Mouse (Mus musculus) thymus, adult 2 months (tissue): ENCODE results near the gene Nme9.

Experiments used
- CTCF ChIP-seq: fragments of 200-500 bp; IDR thresholded peaks from 2 replicates; pipeline ENCODE4 v1.5.1; 2012; ENCODE audit warnings: mild to moderate bottlenecking, control low read depth, low read length, moderate library complexity, borderline replicate concordance; ENCODE audit not compliant: control insufficient read depth, poor library complexity, insufficient read depth; ENCODE audit errors: extremely low read depth
- POLR2A ChIP-seq: fragments of 200-500 bp; IDR thresholded peaks from 2 replicates; pipeline ENCODE4 v1.6.1; 2012; ENCODE audit warnings: mild to moderate bottlenecking, low read length, control low read depth, moderate library complexity; ENCODE audit not compliant: control insufficient read depth, poor library complexity, insufficient read depth; ENCODE audit errors: extremely low read depth

DNA sequence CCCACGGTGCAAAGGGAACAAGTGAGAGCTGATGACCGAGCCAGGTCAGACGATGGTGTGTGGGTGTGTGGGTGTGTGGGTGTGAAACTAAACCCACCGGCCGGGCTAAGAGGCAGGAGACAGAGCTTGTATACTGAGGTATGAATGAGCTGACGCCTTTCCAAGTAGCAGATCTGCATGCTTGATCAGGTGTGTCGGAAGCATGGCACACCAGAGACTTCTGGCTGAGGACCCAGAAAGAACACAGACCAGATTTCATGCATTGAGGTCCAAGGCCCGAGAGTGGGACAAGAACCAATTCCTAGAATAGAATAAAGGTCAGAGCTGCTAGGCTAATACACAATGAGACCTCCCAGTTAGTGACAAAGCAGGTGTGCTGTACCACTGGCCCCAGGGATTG is 12.2 kb upstream of the Nme9 start:
- no peak for TF ChIP-seq CTCF
- TF ChIP-seq POLR2A = no peak
